Mouse (Mus musculus) ES-E14 (cell line): ENCODE results near the gene Pcsk5.

Experiments used
- CHD2 ChIP-seq: IDR thresholded peaks from 2 replicates; pipeline ENCODE4 v1.6.1; 2014; ENCODE audit warnings: mild to moderate bottlenecking, low read depth, low read length, inconsistent platforms
- HCFC1 ChIP-seq: IDR thresholded peaks from 2 replicates; pipeline ENCODE4 v1.6.1; 2012; ENCODE audit warnings: low read length, inconsistent platforms, borderline replicate concordance; ENCODE audit not compliant: insufficient read depth
- MAFK ChIP-seq: IDR thresholded peaks from 2 replicates; pipeline ENCODE4 v1.6.1; 2014; ENCODE audit warnings: mild to moderate bottlenecking, low read depth, low read length, inconsistent platforms; ENCODE audit not compliant: insufficient read depth
- ZC3H11A ChIP-seq: IDR thresholded peaks from 2 replicates; pipeline ENCODE4 v1.6.1; 2012; ENCODE audit warnings: low read depth, mild to moderate bottlenecking, inconsistent platforms, low read length, borderline replicate concordance
- ZNF384 ChIP-seq: IDR thresholded peaks from 2 replicates; pipeline ENCODE4 v1.6.1; 2012; ENCODE audit warnings: low read depth, low read length, inconsistent platforms

- no peak for TF ChIP-seq ZNF384
- TF ChIP-seq CHD2, result no peak
- no peak for TF ChIP-seq HCFC1
- no peak for TF ChIP-seq MAFK
- no peak for TF ChIP-seq ZC3H11A
Observed at GRCm38 (mm10) chr19:17781323-17781722, 56.1 kb downstream of the Pcsk5 start.
